Comparison of ENCODE assay signal across 8 mouse cellular contexts in genomic region chr8:69774503-69775148, GRCm38 (mm10). TPM values are rescaled to one million over a fixed set of nuclear protein-coding genes. Genes with fewer than 3 reads are reported as not detected.
DNase-seq lines count a peak whose midpoint lies in the region; ATAC-seq and TF ChIP-seq lines count a peak whose summit lies in the region.

Gene Gm20422, minus strand, starts transcription at chr8:69774886.

- peaks cover 7% of the 10 kb centered on the region; the same call in 1 of the 2 replicates for H3K36me3 ChIP-seq in kidney, embryonic 14.5 days (ENCODE audit: control insufficient read depth, insufficient read depth, low read length)
- peaks cover 8% of the 10 kb centered on the region; the same call in 1 of the 2 replicates for H3K36me3 ChIP-seq in limb, embryonic 15.5 days

- H3K27me3 ChIP-seq in kidney, embryonic 14.5 days (ENCODE audit: control insufficient read depth, insufficient read depth, low read length): no peaks in the 10 kb centered on the region
- no peaks in the 10 kb centered on the region for H3K27me3 ChIP-seq in limb, embryonic 15.5 days

- peak; percentile 99 for ATAC-seq in kidney, embryonic 14.5 days (ENCODE audit: low FRiP score, low TSS enrichment)
- peak; percentile 99 for ATAC-seq in limb, embryonic 15.5 days (ENCODE audit: insufficient number of reproducible peaks, low FRiP score, low TSS enrichment, low read depth)

- no peak for TF ChIP-seq CTCF in bone marrow macrophage, adult 2 months (IDR thresholded peaks at IDR 0.05; ENCODE audit: low read depth, low read length)
- TF ChIP-seq CTCF in embryonic fibroblast, embryonic 13.5 days (IDR thresholded peaks at IDR 0.05; ENCODE audit: borderline replicate concordance, insufficient read depth, low read length): no peak

- peak within 1 kb of the TSS; percentile 99 for H3K4me3 ChIP-seq in bone marrow macrophage, adult 2 months (ENCODE audit: insufficient read depth, low read length)
- H3K4me3 ChIP-seq in embryonic fibroblast, embryonic 13.5 days (ENCODE audit: insufficient read depth, low read length): peak within 1 kb of the TSS; percentile 83
- H3K4me3 ChIP-seq in kidney, embryonic 14.5 days (ENCODE audit: low read length): peak within 1 kb of the TSS; percentile 82
- H3K4me3 ChIP-seq in limb, embryonic 15.5 days: peak within 1 kb of the TSS; percentile 74

- no peak for TF ChIP-seq POLR2A in bone marrow macrophage, adult 2 months (IDR thresholded peaks at IDR 0.05; ENCODE audit: borderline replicate concordance, low read depth, low read length)
- peak; percentile 93 for TF ChIP-seq POLR2A in embryonic fibroblast, embryonic 13.5 days (IDR thresholded peaks at IDR 0.05; ENCODE audit: low read depth, low read length)

- H3K4me1 ChIP-seq in bone marrow macrophage, adult 2 months (ENCODE audit: control insufficient read depth, insufficient read depth, low read length): peaks cover 8% of the 10 kb centered on the region
- H3K4me1 ChIP-seq in embryonic fibroblast, embryonic 13.5 days (ENCODE audit: control insufficient read depth, insufficient read depth, low read length): 0 out of 2 replicates have a peak, but pooled peaks cover 3% of the 10 kb centered on the region
- H3K4me1 ChIP-seq in kidney, embryonic 14.5 days (ENCODE audit: control insufficient read depth, insufficient read depth, low read length): peaks cover 10% of the 10 kb centered on the region; the same call in 1 of the 2 replicates
- peaks cover 17% of the 10 kb centered on the region for H3K4me1 ChIP-seq in limb, embryonic 15.5 days

- WGBS in kidney, embryonic 14.5 days: under 1% methylated on average over 41 of the region's 41 CpGs
- under 1% methylated on average over 41 of the region's 41 CpGs for WGBS in limb, embryonic 15.5 days

- H3K9me3 ChIP-seq in kidney, embryonic 14.5 days (ENCODE audit: control insufficient read depth, low read length): no peaks in the 10 kb centered on the region
- H3K9me3 ChIP-seq in limb, embryonic 15.5 days: no peaks in the 10 kb centered on the region

- peak within 1 kb of the TSS; percentile 99 for H3K27ac ChIP-seq in bone marrow macrophage, adult 2 months (ENCODE audit: insufficient read depth, low read depth, low read length)
- peak within 1 kb of the TSS; percentile 100 for H3K27ac ChIP-seq in embryonic fibroblast, embryonic 13.5 days (ENCODE audit: insufficient read depth, low read length)
- peak within 1 kb of the TSS; percentile 99 for H3K27ac ChIP-seq in kidney, embryonic 14.5 days (ENCODE audit: low read depth, low read length)
- H3K27ac ChIP-seq in limb, embryonic 15.5 days: peak within 1 kb of the TSS; percentile 100

- peak within 1 kb of the TSS; percentile 65 for H3K4me2 ChIP-seq in kidney, embryonic 14.5 days (replicated peaks; ENCODE audit: low read depth, low read length)
- peak within 1 kb of the TSS; percentile 50 for H3K4me2 ChIP-seq in limb, embryonic 15.5 days

- peak within 1 kb of the TSS; percentile 94 for H3K9ac ChIP-seq in kidney, embryonic 14.5 days (ENCODE audit: low read depth, low read length)
- peak within 1 kb of the TSS; percentile 94 for H3K9ac ChIP-seq in limb, embryonic 15.5 days

- DNase-seq in A20 (ENCODE audit: low read depth, low spot score): peak; percentile 98
- DNase-seq in heart, adult 9 months (ENCODE audit: low spot score in 2 of 2): peak; percentile 92 to 93
- DNase-seq in monocyte, adult 2 months (ENCODE audit: low read depth in 1 of 2, low spot score in 2 of 2): peak; percentile 64 to 79
- peak; percentile 91 to 94 for DNase-seq in spleen, postnatal 36 days (ENCODE audit: low spot score in 2 of 2)

RNA-seq across cellular contexts. Expression of gene Gm20422, which starts in this region (rescaled TPM):
- 2.8 and 3.0 TPM in 2 replicates for polyA plus RNA-seq in bone marrow macrophage, adult 2 months (2012; ENCODE audit: insufficient read depth, insufficient read length, missing spikeins)
- polyA plus RNA-seq in embryonic fibroblast, embryonic 13.5 days (2011; ENCODE audit: insufficient read length, low read depth, missing spikeins): 0.90 and 1.3 TPM in 2 replicates
- not detected in 2 replicates for polyA plus RNA-seq in kidney, embryonic 14.5 days (2014; fragmentation: Nextera tagmentation; extraction: Ambion mirVana)
- polyA plus RNA-seq in limb, embryonic 15.5 days (2015; fragmentation: Nextera tagmentation; extraction: Ambion mirVana): 0.66 TPM in 1 of 2 replicates, not detected in the other

Comparison
In these comparisons a context has a peak if more than half of its experiments do, and no peak if none do; other contexts are left out.
1. Peak in every context shown above with its lines: DNase-seq, ATAC-seq, H3K4me3 ChIP-seq and H3K27ac ChIP-seq.
2. Peak in ATAC-seq, H3K4me3 ChIP-seq, H3K27ac ChIP-seq, H3K9ac ChIP-seq and H3K4me2 ChIP-seq in kidney, embryonic 14.5 days; RNA of the gene not detected or under 1 TPM.
3. Peak in ATAC-seq, H3K4me3 ChIP-seq, H3K27ac ChIP-seq, H3K9ac ChIP-seq and H3K4me2 ChIP-seq in limb, embryonic 15.5 days; RNA of the gene not detected or under 1 TPM.